Mouse (Mus musculus) layer of hippocampus, adult 18-20 months (tissue): ENCODE measurements around the gene Slamf9. TPM values are rescaled to one million over a fixed set of nuclear protein-coding genes. Genes with fewer than 3 reads are reported as not detected.

Experiments
- DNase-seq, 2 experiments: peaks; one replicate each; pipeline ENCODE4 v3.0.0; 2022; ENCODE audit warnings: low spot score in 2 of 2
- total RNA-seq, 2 experiments: library from RNA; stranded (reverse); gene quantifications; 2 replicates each; pipeline ENCODE4 v1.2.3; 2021

Slamf9 gene
- total RNA-seq, 2 experiments from 2014 or later, result 0.33 to 0.47 TPM

DNA sequence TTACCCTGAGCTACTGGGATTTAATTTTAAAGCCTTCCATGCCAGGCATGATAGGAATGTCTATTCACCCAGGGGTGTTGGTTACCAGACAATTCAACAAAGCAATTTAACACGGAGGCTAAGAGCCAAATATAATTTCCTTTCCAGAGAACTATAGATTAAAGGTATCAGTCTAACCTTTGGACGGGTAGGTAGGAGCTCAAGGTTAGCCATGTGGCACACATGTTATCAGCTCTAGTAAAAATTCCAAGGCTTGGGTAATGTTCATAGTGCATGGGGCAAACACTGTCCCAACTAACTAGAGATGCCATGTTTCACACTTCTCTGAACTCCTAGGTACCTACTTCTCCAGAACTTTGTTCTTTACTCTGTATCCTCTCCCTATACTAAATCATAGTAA, 13.6 kb upstream of the Slamf9 start:
- no peak for DNase-seq

GRCm38 (mm10) chr1:172462534-172462933, 12.6 kb upstream of the Slamf9 start:
- no peak for DNase-seq

DNA sequence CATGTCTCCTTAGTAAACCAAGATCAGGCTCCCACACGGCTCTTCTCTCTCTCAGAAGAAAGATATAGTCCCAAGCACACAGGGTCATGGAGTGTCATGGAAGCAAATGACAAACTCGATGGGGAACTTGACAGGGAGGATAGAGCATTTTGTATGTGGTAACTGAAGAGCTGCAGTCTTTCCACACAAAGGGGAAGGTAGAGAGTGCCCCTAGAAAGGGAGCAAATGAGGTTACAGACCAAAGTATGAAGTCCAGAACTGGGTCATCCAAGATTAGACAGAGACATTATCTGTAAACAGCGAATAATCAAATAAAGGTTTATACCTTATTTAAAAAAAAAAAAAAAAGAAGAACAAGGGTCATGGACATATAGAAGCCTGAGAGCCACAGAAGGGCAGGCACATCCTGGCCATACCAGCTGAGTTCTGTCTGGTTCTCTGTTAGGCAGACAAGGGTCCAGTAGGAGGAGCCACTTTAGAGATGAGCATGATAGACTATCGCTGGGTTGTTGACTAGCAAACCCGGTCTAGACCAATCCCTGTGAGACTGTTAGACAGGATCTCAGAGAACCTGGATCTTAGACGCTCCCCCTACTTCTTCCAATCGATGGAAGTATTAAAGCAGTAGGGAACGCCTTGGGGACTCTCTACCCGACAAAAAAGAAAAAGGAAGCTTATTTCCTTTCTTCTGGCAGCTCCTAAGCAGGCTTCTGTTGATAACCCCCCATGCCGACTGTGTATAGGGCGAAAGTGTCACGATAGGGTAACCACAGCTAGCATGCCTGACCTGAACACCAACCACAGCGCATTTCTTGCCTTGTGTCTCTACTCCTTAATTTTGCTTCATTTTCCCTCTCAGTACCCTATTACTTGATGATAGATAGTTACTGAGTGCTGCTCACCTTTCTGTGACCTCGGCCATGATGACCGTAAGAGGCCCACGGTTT, 11.5 kb upstream of the Slamf9 start:
- DNase-seq, result no peak

- DNase-seq, result no peak
Measured at GRCm38 (mm10) chr1:172468301-172468877, 6.8 kb upstream of the Slamf9 start.

- no peak for DNase-seq
Measured at GRCm38 (mm10) chr1:172469373-172469772, 5.8 kb upstream of the Slamf9 start.

GRCm38 (mm10) chr1:172469810-172470448, 5.2 kb upstream of the Slamf9 start:
- DNase-seq, result no peak

DNA sequence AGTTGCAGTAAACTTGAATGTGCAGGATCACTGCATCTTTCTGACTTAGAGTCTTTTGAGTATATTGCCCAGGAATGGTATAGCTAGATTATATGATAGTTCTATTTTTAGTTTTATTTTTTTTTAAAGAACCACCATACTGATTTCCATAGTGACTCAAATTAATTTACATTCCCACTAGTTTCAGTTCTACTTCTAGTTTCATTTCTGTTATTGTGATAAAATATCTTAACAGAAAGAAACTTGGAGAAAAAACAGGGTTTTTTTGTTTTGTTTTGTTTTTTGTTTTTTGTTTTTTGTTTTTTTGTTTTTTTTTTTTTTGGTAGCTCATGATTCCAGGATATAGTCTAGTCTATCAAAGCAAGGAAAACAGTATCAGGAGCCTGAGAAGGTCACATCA, 2.2 kb upstream of the Slamf9 start:
- no peak for DNase-seq

- DNase-seq, result no peak
Measured at GRCm38 (mm10) chr1:172474196-172474595, 962 bp upstream of the Slamf9 start.

- DNase-seq, result no peak
Measured at GRCm38 (mm10) chr1:172478020-172478419, 2.9 kb downstream of the Slamf9 start.

DNA sequence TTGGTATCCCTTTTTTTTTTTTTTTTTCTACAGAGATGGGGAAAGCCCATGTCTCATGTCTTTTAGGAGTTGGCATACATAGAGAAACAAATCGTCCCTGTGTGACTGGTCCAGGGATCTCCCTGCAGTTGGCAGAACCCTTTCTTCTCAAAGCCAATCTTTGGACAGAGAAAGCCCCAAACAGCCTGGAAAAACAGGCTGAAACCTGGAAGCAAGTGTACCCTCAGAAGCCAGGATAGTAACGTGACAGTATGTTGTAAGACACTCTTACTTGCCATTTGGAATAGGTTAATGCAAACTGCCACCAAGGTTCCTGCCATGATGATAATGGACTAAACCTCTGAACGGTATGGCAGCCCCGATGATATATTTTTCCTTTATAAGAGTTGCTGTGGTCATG, 5.2 kb downstream of the Slamf9 start:
- DNase-seq, result no peak

- DNase-seq, result no peak
Measured at GRCm38 (mm10) chr1:172481111-172481510, 6.0 kb downstream of the Slamf9 start.

GRCm38 (mm10) chr1:172481540-172482280, 6.6 kb downstream of the Slamf9 start, which contains the start of gene Igsf9:
Igsf9 (plus strand) TSS chr1:172481788.
- DNase-seq, result peak; percentile 92 to 95

DNA sequence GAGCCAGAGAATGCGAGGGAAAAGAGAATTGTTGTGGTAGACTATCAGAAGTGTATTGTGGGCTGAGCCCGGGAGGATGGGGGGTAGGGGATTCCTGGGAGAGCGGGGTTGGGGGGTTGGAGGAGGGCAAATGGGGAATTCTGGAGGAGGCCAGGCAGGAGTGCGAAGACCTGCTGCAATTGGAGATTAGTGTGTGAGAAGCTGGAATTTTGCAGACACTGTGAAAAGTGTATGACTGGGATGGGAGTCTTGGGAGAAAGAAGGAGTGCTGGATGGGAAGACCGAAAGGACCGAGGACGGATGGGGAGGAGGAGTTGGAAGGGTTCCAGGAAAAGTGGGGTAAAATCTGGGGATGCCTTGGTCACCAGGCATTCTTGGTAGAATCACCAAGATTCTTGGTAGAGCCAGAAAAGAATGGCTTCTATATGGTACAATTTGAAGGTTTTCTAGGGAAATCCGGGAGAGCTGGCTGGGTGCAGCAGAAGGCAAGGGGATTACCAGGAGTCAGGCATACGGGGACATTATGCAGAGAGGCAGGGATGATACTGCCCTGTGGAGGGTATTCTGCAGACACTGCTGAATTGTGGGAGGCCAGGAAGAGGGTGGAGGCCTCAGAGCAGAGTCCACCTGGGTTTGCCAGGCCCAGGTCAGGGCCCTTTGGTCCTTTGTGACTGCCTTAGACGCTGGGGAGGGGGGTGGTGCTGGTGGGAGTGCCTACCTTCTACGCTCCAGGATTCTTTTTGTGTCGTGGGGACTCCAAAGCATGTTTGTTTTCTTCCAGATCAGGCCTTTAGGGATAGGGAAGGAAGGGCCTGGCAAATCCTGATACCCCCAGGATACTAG, 7.6 kb downstream of the Slamf9 start:
- DNase-seq, result no peak

DNA sequence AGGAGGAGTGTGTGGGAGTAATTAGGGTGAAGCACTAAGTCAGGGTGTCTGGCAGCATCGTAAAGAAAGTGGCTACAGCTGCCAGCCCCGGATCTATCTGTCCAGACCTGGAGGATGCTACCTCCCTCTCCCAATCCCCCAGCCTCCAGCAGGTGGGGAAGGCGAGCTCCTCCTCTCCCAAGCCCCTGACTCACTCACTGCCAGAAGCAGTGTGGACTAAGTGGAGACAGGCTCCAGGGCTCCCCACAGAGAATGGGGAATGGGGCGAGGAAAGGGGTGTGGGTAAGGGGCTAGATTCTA, 8.2 kb downstream of the Slamf9 start:
- DNase-seq, result no peak

DNA sequence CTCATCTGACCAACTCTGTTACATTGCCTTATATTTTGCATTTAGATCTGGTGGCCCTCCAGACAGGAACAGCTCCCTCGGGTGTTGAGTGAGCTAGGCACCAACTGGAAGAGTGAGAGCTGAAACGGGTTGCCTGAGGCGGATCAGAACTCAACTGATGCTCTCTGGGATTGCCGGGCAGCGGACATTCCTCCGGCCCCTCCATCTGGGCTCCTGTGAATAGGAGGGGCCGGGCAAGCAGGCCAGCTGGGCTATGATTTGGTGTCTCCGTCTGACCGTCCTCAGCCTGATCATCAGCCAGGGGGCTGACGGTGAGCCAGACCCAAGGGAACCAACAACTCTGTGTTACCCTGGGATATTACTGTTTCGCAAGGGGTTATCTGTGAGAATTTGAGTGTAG, 9.1 kb downstream of the Slamf9 start:
- no peak for DNase-seq

GRCm38 (mm10) chr1:172484671-172485070, 9.5 kb downstream of the Slamf9 start:
- no peak for DNase-seq

DNA sequence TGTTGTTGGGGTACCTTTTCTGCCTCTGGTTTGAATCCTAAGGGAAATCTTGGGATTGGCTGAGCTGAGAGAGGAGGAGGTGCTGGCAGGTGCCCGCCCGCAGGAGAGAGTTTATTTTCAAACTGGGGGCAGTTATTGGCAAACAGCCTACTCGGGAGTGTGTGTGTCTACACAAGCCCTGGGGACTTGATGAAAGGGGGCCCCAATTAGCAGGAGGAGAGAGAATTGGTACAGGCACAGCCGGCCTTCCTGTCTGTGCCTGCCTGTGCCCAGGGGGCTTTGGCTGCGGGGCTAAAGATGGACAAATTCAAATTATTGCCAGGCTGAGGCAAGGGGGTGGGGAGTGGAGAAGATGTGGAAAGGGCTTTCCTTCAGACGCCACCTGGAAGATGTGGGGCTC, 10.7 kb downstream of the Slamf9 start:
- DNase-seq, result no peak

- DNase-seq, result no peak
Measured at GRCm38 (mm10) chr1:172486236-172486635, 11.1 kb downstream of the Slamf9 start.

GRCm38 (mm10) chr1:172486651-172487050, 11.5 kb downstream of the Slamf9 start:
- DNase-seq, result no peak

GRCm38 (mm10) chr1:172487859-172488258, 12.7 kb downstream of the Slamf9 start:
- no peak for DNase-seq

GRCm38 (mm10) chr1:172488831-172489230, 13.7 kb downstream of the Slamf9 start:
- no peak for DNase-seq
